Mouse (Mus musculus) erythroblast, embryonic 14.5 days (primary cell): ENCODE measurements around the gene Surf2. TPM values are rescaled to one million over a fixed set of nuclear protein-coding genes. Genes with fewer than 3 reads are reported as not detected.

ENCODE experiments used
- H3K27me3 ChIP-seq: 2 replicates; pipeline ENCODE4 v1.6.1; 2012; ENCODE audit warnings: inconsistent platforms; ENCODE audit not compliant: control insufficient read depth
- H3K36me3 ChIP-seq: 2 replicates; pipeline ENCODE4 v1.6.1; 2012; ENCODE audit warnings: mild to moderate bottlenecking, inconsistent platforms; ENCODE audit not compliant: control insufficient read depth
- H3K4me1 ChIP-seq: 2 replicates; pipeline ENCODE4 v1.6.1; 2012; ENCODE audit warnings: inconsistent platforms; ENCODE audit not compliant: control insufficient read depth
- H3K4me3 ChIP-seq: replicated peaks from 2 replicates; pipeline ENCODE3; 2012; ENCODE audit warnings: moderate library complexity, mild to moderate bottlenecking, inconsistent platforms
- H3K9me3 ChIP-seq: 2 replicates; pipeline ENCODE4 v1.6.1; 2012; ENCODE audit warnings: low read length, inconsistent platforms, mixed read lengths; ENCODE audit not compliant: control insufficient read depth
- GATA1 ChIP-seq: IDR thresholded peaks from 2 replicates; pipeline ENCODE4 v1.6.1; 2012; ENCODE audit warnings: low read length, inconsistent platforms, mixed read lengths
- TAL1 ChIP-seq: IDR thresholded peaks from 3 replicates; pipeline ENCODE4 v1.6.1; 2012; ENCODE audit warnings: low read length, inconsistent platforms, mixed read lengths
- polyA plus RNA-seq: library from polyadenylated mRNA; stranded (reverse); fragments of >175 nt; gene quantifications from 2 replicates; pipeline ENCODE4 v1.2.3, GENCODE M21; 2012

Gene Surf2
- polyA plus RNA-seq, 1 experiment, result 0.29 TPM

DNA sequence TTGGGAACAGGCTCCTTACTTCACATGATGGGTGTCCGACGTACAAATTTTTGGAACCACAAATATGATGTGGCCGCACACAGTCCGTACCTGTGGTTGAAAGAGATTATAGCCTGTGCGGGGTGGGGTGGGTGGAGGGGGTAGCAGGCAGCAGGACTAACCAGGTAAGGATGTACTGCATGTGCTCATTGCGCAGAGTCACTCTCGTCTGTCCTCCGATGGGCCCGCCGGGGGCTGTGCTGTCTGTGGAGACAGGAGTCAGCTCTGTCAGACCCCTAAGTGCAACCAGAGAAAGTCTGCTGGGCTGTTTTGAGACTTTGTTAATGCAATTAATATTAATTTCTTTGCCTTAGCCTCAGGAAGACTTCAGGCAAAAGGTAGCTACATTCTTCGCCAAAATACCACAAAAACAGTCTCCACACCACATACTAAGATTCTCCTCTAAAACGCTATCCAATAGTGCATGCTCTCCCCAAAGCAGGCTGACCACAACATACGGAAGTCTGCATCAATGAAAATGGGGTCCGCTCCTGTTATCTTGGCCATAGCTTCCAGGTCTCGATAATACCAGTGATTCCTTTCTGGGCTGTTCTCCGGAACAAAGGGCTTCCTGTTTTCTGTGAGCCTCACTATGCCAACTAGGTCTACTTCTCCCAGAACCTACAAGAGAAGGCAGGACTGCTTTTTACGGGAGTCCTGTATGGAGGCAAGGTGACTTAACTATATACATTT is 2.6 kb upstream of the Surf2 start:
- TF ChIP-seq TAL1 (no peak), GATA1 (no peak)
- H3K4me1 ChIP-seq, result peaks cover 87% of the 10 kb centered on the region
- H3K4me3 ChIP-seq, result peak overlapping the region; percentile 23
- no peaks in the 10 kb centered on the region for H3K9me3 ChIP-seq
- no peaks in the 10 kb centered on the region for H3K27me3 ChIP-seq
- peaks cover 65% of the 10 kb centered on the region for H3K36me3 ChIP-seq

DNA sequence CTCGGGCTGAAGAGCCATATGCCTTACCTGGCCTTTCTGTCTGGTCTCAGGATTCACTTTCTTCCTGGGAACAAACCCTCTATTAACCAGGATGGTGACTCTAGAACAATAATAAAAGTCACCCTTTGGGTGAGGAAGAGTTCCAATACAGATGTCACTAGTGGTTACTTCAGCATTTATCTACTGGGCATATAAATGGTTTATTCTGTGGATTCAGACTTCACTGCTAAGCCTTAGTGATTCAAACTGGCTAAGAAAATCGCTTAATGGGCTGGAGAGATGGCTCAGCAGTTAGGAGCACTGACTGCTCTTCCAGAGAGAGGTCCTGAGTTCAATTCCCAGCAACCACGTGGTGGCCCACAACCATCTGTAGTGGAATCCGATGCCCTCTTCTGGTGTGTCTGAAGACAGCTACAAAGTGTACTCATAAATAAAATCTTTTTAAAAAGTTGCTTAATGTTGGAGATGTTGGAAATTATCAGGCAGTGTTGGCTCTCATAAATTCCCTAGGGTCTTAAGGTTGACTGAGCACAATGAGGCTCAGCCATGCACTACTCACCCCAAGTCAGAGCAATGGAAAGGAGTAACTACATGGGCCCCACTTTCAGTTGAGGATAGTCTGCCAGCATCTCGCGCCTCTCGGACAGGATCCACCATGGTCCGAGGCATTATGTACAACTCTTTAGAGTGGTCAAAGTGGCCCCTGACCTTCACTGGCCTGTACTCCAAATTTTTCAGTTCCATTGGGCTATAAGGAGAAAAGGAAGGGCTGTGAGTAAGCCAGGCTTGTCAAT is 1.8 kb upstream of the Surf2 start:
- Histone ChIP-seq H3K4me3 (peak overlapping the region; percentile 17), H3K36me3 (peaks cover 67% of the 10 kb centered on the region), H3K4me1 (peaks cover 84% of the 10 kb centered on the region), H3K9me3 (no peaks in the 10 kb centered on the region), H3K27me3 (no peaks in the 10 kb centered on the region)
- TF ChIP-seq GATA1 (no peak), TAL1 (no peak)

DNA sequence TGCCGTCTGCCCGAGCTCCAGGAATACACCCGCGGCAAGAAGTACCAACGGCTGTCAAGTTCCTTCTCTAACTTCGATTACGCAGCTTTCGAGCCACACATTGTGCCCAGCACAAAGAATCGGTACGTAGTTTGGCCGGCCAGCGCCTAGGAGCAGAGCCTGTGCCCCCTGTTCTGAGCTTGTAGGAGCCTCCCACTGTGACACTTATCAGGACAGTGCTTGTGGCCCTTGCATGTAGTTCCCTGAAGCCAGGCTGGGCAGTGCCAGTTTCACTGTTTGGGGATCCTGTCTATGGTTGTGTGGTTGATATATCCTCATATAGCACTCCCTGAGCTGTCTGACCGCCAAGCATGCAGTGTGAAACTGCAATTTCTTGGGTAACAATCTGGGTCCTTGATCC is 571 bp downstream of the Surf2 start:
- Histone ChIP-seq H3K27me3 (no peaks in the 10 kb centered on the region), H3K4me3 (peak overlapping the region; percentile 80), H3K36me3 (peaks cover 82% of the 10 kb centered on the region), H3K4me1 (peaks cover 70% of the 10 kb centered on the region), H3K9me3 (no peaks in the 10 kb centered on the region)
- TF ChIP-seq TAL1 (no peak), GATA1 (no peak)

DNA sequence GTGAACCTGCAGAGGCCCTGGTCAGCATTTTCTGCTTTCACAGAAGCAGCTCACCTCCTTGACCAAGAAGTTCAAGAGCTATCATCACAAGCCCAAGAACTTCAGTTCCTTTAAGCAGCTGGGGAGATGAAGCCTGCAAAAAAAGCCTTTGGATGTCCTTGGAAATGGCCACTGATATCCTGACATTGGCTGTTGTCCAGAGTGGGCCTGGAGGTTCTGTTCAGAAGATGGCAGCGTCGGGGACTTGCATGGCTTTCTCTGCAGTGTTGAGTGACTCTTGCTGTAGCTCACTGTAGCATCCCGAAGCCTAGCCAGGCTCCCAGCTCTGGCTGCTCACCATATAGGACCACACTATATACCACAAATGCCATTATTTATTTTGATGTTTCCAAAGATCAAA is 3.5 kb downstream of the Surf2 start:
- Histone ChIP-seq H3K9me3 (no peaks in the 10 kb centered on the region), H3K4me1 (peaks cover 43% of the 10 kb centered on the region), H3K36me3 (peaks cover 82% of the 10 kb centered on the region), H3K27me3 (no peaks in the 10 kb centered on the region), H3K4me3 (no peak overlapping the region)
- no peak for TF ChIP-seq GATA1

GRCm38 (mm10) chr2:26920190-26920855 is 4.2 kb downstream of the Surf2 start:
- Histone ChIP-seq H3K4me1 (peaks cover 36% of the 10 kb centered on the region), H3K9me3 (no peaks in the 10 kb centered on the region), H3K4me3 (no peak overlapping the region), H3K27me3 (no peaks in the 10 kb centered on the region), H3K36me3 (peaks cover 83% of the 10 kb centered on the region)
- no peak for TF ChIP-seq GATA1
- no peak for TF ChIP-seq TAL1

DNA sequence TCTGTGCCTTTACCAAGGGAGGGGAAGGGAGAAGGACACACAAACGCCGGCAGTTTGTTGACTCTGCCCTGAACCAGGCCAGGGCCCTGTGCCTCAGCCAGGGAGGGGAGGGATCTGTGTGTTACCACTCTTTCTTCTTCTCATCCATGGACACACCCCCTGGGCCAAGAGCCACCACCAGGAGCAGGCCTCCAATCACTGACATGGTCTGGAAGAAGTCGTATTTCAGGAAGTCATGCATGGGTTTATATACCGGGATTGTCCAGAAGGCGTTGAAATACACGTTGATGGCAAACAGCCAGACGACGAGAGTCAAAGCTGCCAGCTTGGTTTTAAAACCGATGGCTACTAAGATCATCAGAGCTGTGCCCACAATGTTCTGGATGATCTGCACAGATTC is 5.6 kb downstream of the Surf2 start:
- Histone ChIP-seq H3K4me3 (no peak overlapping the region), H3K9me3 (no peaks in the 10 kb centered on the region), H3K27me3 (no peaks in the 10 kb centered on the region), H3K36me3 (peaks cover 97% of the 10 kb centered on the region), H3K4me1 (peaks cover 22% of the 10 kb centered on the region)
- TF ChIP-seq TAL1 (no peak), GATA1 (no peak)

- peaks cover 88% of the 10 kb centered on the region for H3K36me3 ChIP-seq
- no peaks in the 10 kb centered on the region for H3K27me3 ChIP-seq
- no peak for TF ChIP-seq TAL1
- no peak for TF ChIP-seq GATA1
- H3K4me1 ChIP-seq, result peaks cover 36% of the 10 kb centered on the region
- no peak overlapping the region for H3K4me3 ChIP-seq
- H3K9me3 ChIP-seq, result no peaks in the 10 kb centered on the region
Measured at GRCm38 (mm10) chr2:26927745-26928476, 11.7 kb downstream of the Surf2 start.

DNA sequence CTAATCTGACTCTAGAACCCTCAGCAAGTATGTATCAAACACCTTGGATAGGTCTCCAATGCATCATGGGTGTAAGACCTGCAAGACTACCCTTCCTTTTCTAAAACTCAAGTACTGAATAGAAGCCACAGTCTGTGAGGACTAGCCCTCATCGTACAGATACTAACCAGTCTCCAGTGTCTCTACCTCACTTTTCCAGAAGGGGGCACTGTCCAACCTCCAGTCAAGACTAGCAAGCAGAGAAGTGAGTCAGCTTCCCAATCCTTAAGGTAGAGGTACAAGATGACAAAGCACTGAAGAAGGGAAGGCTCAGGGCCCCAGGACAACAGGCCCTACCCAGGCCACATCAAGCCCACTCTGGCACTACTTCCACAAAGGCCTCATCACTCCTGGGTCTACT is 14.2 kb downstream of the Surf2 start:
- Histone ChIP-seq H3K9me3 (no peaks in the 10 kb centered on the region), H3K4me3 (no peak overlapping the region), H3K27me3 (no peaks in the 10 kb centered on the region), H3K36me3 (peaks cover 63% of the 10 kb centered on the region), H3K4me1 (peaks cover 53% of the 10 kb centered on the region)
- TF ChIP-seq TAL1 (no peak), GATA1 (no peak)
